Mouse (Mus musculus): ENCODE measurements around the gene Pdzrn3. TPM values are rescaled to one million over a fixed set of nuclear protein-coding genes. Genes with fewer than 3 reads are reported as not detected.

Pdzrn3 gene
- polyA plus RNA-seq, 1 experiment from 2014 or later: 3.7 TPM

- H3K4me1 ChIP-seq: peaks cover 62% of the 10 kb centered on the region
- DNase-seq (ENCODE audit: extremely low spot score, low spot score): no peak
- no peaks in the 10 kb centered on the region for H3K9me3 ChIP-seq
- H3K27me3 ChIP-seq (ENCODE audit: poor library complexity, severe bottlenecking): peaks cover 44% of the 10 kb centered on the region
- 56% methylated on average over 6 of the region's 6 CpGs for WGBS
- H3K36me3 ChIP-seq (replicated peaks): no peaks in the 10 kb centered on the region
- no peak overlapping the region for H3K4me3 ChIP-seq
- H3K27ac ChIP-seq: no peak overlapping the region
Observed at GRCm38 (mm10) chr6:101311446-101311845, 66.3 kb downstream of the Pdzrn3 start.

GRCm38 (mm10) chr6:101310491-101310890 is 67.2 kb downstream of the Pdzrn3 start:
- WGBS: 87% methylated on average over 9 of the region's 9 CpGs
- Histone ChIP-seq H3K36me3 (replicated peaks) (no peaks in the 10 kb centered on the region), H3K27ac (0 out of 2 replicates have a peak overlapping the region, but pooled peaks have one; percentile 15), H3K9me3 (no peaks in the 10 kb centered on the region), H3K4me3 (no peak overlapping the region), H3K4me1 (peaks cover 57% of the 10 kb centered on the region), H3K27me3 (ENCODE audit: poor library complexity, severe bottlenecking) (peaks cover 53% of the 10 kb centered on the region)
- DNase-seq (ENCODE audit: extremely low spot score, low spot score): no peak

- Histone ChIP-seq H3K9me3 (no peaks in the 10 kb centered on the region), H3K4me1 (peaks cover 53% of the 10 kb centered on the region), H3K36me3 (replicated peaks) (no peaks in the 10 kb centered on the region), H3K27me3 (ENCODE audit: poor library complexity, severe bottlenecking) (peaks cover 68% of the 10 kb centered on the region), H3K4me3 (no peak overlapping the region), H3K27ac (0 out of 2 replicates have a peak overlapping the region, but pooled peaks have one; percentile 44)
- WGBS: 14% methylated on average over 11 of the region's 11 CpGs
- DNase-seq (ENCODE audit: extremely low spot score, low spot score): peak; percentile 68
Observed at GRCm38 (mm10) chr6:101307964-101308531, 69.6 kb downstream of the Pdzrn3 start.

GRCm38 (mm10) chr6:101306834-101307233 is 70.9 kb downstream of the Pdzrn3 start:
- no peaks in the 10 kb centered on the region for H3K36me3 ChIP-seq (replicated peaks)
- no peak for DNase-seq (ENCODE audit: extremely low spot score, low spot score)
- 64% methylated on average over 7 of the region's 7 CpGs for WGBS

GRCm38 (mm10) chr6:101305543-101305942 is 72.2 kb downstream of the Pdzrn3 start:
- Histone ChIP-seq H3K4me1 (peaks cover 43% of the 10 kb centered on the region), H3K27me3 (ENCODE audit: poor library complexity, severe bottlenecking) (peaks cover 54% of the 10 kb centered on the region), H3K27ac (no peak overlapping the region), H3K36me3 (replicated peaks) (no peaks in the 10 kb centered on the region), H3K9me3 (no peaks in the 10 kb centered on the region), H3K4me3 (no peak overlapping the region)
- WGBS: 92% methylated on average over 6 of the region's 6 CpGs
- DNase-seq (ENCODE audit: extremely low spot score, low spot score): no peak

More at GRCm38 (mm10) chr6:101306834-101307233, 70.9 kb downstream of the Pdzrn3 start:
- Histone ChIP-seq H3K27ac (peak overlapping the region; percentile 44), H3K27me3 (ENCODE audit: poor library complexity, severe bottlenecking) (peaks cover 60% of the 10 kb centered on the region), H3K4me1 (peaks cover 53% of the 10 kb centered on the region), H3K9me3 (no peaks in the 10 kb centered on the region), H3K4me3 (no peak overlapping the region)

GRCm38 (mm10) chr6:101303959-101304738 is 73.5 kb downstream of the Pdzrn3 start:
- Histone ChIP-seq H3K4me3 (no peak overlapping the region), H3K9me3 (no peaks in the 10 kb centered on the region), H3K27me3 (ENCODE audit: poor library complexity, severe bottlenecking) (peaks cover 40% of the 10 kb centered on the region), H3K36me3 (replicated peaks) (no peaks in the 10 kb centered on the region), H3K27ac (no peak overlapping the region), H3K4me1 (peaks cover 30% of the 10 kb centered on the region)
- WGBS: 93% methylated on average over 11 of the region's 11 CpGs
- DNase-seq (ENCODE audit: extremely low spot score, low spot score): no peak

- no peak overlapping the region for H3K27ac ChIP-seq
- no peaks in the 10 kb centered on the region for H3K9me3 ChIP-seq
- WGBS: 96% methylated on average over 1 of the region's 1 CpGs
- H3K36me3 ChIP-seq (replicated peaks): no peaks in the 10 kb centered on the region
- H3K27me3 ChIP-seq (ENCODE audit: poor library complexity, severe bottlenecking): peaks cover 35% of the 10 kb centered on the region
- no peak overlapping the region for H3K4me3 ChIP-seq
- DNase-seq (ENCODE audit: extremely low spot score, low spot score): no peak
- peaks cover 24% of the 10 kb centered on the region for H3K4me1 ChIP-seq
Observed at GRCm38 (mm10) chr6:101303501-101303900, 74.2 kb downstream of the Pdzrn3 start.

- H3K27me3 ChIP-seq (ENCODE audit: poor library complexity, severe bottlenecking): peaks cover 22% of the 10 kb centered on the region
- no peak overlapping the region for H3K27ac ChIP-seq
- H3K9me3 ChIP-seq: no peaks in the 10 kb centered on the region
- H3K4me1 ChIP-seq: peaks cover 9% of the 10 kb centered on the region
- no peaks in the 10 kb centered on the region for H3K36me3 ChIP-seq (replicated peaks)
- H3K4me3 ChIP-seq: no peak overlapping the region
- 94% methylated on average over 8 of the region's 8 CpGs for WGBS
- no peak for DNase-seq (ENCODE audit: extremely low spot score, low spot score)
Observed at GRCm38 (mm10) chr6:101301154-101301553, 76.5 kb downstream of the Pdzrn3 start.

GRCm38 (mm10) chr6:101299434-101299833 is 78.3 kb downstream of the Pdzrn3 start:
- WGBS: 98% methylated on average over 2 of the region's 2 CpGs
- Histone ChIP-seq H3K36me3 (replicated peaks) (no peaks in the 10 kb centered on the region), H3K4me1 (peaks cover 16% of the 10 kb centered on the region), H3K27me3 (ENCODE audit: poor library complexity, severe bottlenecking) (peaks cover 4% of the 10 kb centered on the region; the same call in 1 of the 2 replicates), H3K27ac (no peak overlapping the region), H3K4me3 (no peak overlapping the region), H3K9me3 (no peaks in the 10 kb centered on the region)
- no peak for DNase-seq (ENCODE audit: extremely low spot score, low spot score)

GRCm38 (mm10) chr6:101297563-101298520 is 79.9 kb downstream of the Pdzrn3 start:
- WGBS: 95% methylated on average over 15 of the region's 15 CpGs
- Histone ChIP-seq H3K27me3 (ENCODE audit: poor library complexity, severe bottlenecking) (0 out of 2 replicates have a peak, but pooled peaks cover 4% of the 10 kb centered on the region), H3K36me3 (replicated peaks) (no peaks in the 10 kb centered on the region), H3K27ac (no peak overlapping the region), H3K4me3 (no peak overlapping the region), H3K9me3 (no peaks in the 10 kb centered on the region), H3K4me1 (peaks cover 31% of the 10 kb centered on the region)
- no peak for DNase-seq (ENCODE audit: extremely low spot score, low spot score)

GRCm38 (mm10) chr6:101296997-101297396 is 80.7 kb downstream of the Pdzrn3 start:
- no peak for DNase-seq (ENCODE audit: extremely low spot score, low spot score)
- H3K27ac ChIP-seq: no peak overlapping the region
- H3K9me3 ChIP-seq: no peaks in the 10 kb centered on the region
- H3K4me3 ChIP-seq: no peak overlapping the region
- H3K4me1 ChIP-seq: peaks cover 33% of the 10 kb centered on the region
- WGBS: 82% methylated on average over 8 of the region's 8 CpGs
- H3K27me3 ChIP-seq (ENCODE audit: poor library complexity, severe bottlenecking): 0 out of 2 replicates have a peak, but pooled peaks cover 5% of the 10 kb centered on the region
- H3K36me3 ChIP-seq (replicated peaks): no peaks in the 10 kb centered on the region

- DNase-seq (ENCODE audit: extremely low spot score, low spot score): no peak
- 62% methylated on average over 8 of the region's 8 CpGs for WGBS
- no peak overlapping the region for H3K4me3 ChIP-seq
- 0 out of 2 replicates have a peak, but pooled peaks cover 9% of the 10 kb centered on the region for H3K27me3 ChIP-seq (ENCODE audit: poor library complexity, severe bottlenecking)
- H3K9me3 ChIP-seq: no peaks in the 10 kb centered on the region
- no peak overlapping the region for H3K27ac ChIP-seq
- peaks cover 35% of the 10 kb centered on the region for H3K4me1 ChIP-seq
- no peaks in the 10 kb centered on the region for H3K36me3 ChIP-seq (replicated peaks)
Observed at GRCm38 (mm10) chr6:101296280-101296679, 81.4 kb downstream of the Pdzrn3 start.
